Mouse (Mus musculus) heart, adult 10 weeks (tissue): ENCODE measurements around the gene Il16. TPM values are rescaled to one million over a fixed set of nuclear protein-coding genes. Genes with fewer than 3 reads are reported as not detected.

Experiments
- polyA plus RNA-seq: library from polyadenylated mRNA; stranded (reverse); fragments of 350-450 nt; fragmentation: Illumina TruSeq; extraction: RNeasy Lipid Tissue Mini Kit (QIAGEN cat#74804); gene quantifications from one replicate; pipeline ENCODE4 v1.2.3, GENCODE M21; 2014; ENCODE audit warnings: low read depth, low replicate concordance

The Il16 gene
- 6.7 TPM for polyA plus RNA-seq

GRCm38 (mm10) chr7:83745413-83746106 is at the start of gene Il16:
Gene Il16, minus strand, starts transcription at chr7:83745726.

GRCm38 (mm10) chr7:83794705-83795104 is 49.2 kb upstream of the Il16 start, which contains the start of gene Cfap161:
Gene Cfap161, minus strand, starts transcription at chr7:83794880.

GRCm38 (mm10) chr7:83631828-83632681 is 113.5 kb downstream of the Il16 start, which contains the start of gene Stard5:
Gene Stard5, plus strand, starts transcription at chr7:83631959.

Other genes starting within 250 kb of the Il16 start
- 0.08 TPM for gene Tmc3, start 160.8 kb downstream of the Il16 start, polyA plus RNA-seq
- 9.5 TPM for gene Stard5, start 113.8 kb downstream of the Il16 start, polyA plus RNA-seq
- gene Cfap161, start 49.2 kb upstream of the Il16 start, polyA plus RNA-seq, result not detected
- gene Tlnrd1, start 138.6 kb upstream of the Il16 start, polyA plus RNA-seq, result 5.3 TPM
- gene Mesd, start 138.7 kb upstream of the Il16 start, polyA plus RNA-seq, result 47.2 TPM